Mouse (Mus musculus) cerebellum, adult 2 months (tissue): ENCODE measurements around the gene 2610507B11Rik.

Source experiments
- CTCF ChIP-seq: fragments of 200-500 bp; IDR thresholded peaks from 2 replicates; pipeline ENCODE4 v1.5.1; 2011; ENCODE audit warnings: low read depth, mild to moderate bottlenecking, control low read depth, low read length, moderate library complexity, borderline replicate concordance; ENCODE audit not compliant: insufficient read depth
- POLR2A ChIP-seq: fragments of 200-500 bp; IDR thresholded peaks from 2 replicates; pipeline ENCODE4 v1.6.1; 2011; ENCODE audit warnings: low read length, control low read depth, borderline replicate concordance; ENCODE audit not compliant: insufficient read depth

DNA sequence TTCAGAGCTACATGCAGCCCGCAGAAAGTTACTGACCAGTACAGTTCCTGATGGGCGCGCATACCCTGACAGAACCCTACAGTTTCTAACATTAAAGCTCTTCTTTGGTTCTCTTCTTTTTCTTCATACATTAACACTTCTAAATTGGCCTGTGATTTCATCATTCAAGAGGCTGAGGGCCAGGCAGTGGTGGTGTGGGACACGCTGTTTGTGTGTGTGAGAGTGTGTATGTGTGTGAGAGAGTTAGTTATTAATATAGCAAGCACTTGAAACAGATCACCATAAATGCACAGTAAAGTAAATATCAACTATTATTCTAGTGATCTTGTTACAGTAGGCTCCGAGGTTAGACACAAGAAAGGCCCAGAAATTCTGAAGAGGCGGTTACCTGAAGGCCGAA is 39.4 kb downstream of the 2610507B11Rik start:
- TF ChIP-seq CTCF (no peak), POLR2A (no peak)
